Mouse (Mus musculus): Measurements from ENCODE around the gene Ercc1. TPM values are rescaled to one million over a fixed set of nuclear protein-coding genes. Genes with fewer than 3 reads are reported as not detected.

The Ercc1 gene
- polyA plus RNA-seq, 1 experiment from 2014 or later, result 61.4 TPM

DNA sequence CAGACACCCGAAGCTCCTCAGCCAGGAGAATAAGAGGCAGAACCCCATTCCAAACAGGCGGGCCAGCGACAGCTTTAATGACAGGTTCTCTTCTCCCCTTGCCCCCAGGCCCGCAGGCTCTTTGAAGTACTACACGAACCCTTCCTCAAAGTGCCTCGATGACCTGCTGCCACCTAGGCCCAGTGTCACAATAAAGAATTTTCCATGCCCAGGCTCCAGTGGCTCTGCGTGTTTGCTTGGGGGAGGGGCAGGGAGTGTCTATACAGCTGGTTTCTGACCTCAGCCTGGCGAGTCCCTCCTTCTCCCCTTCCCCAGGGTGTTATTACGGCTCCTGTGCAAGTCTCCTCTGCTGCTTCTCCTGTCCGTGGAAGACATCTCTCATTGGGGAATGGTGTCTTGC, 11.7 kb downstream of the Ercc1 start:
- H3K9ac ChIP-seq (ENCODE audit: low read length), result no peak overlapping the region
- peaks cover 21% of the 10 kb centered on the region for H3K4me1 ChIP-seq (ENCODE audit: control insufficient read depth, insufficient read depth, low read length)
- peaks cover 18% of the 10 kb centered on the region; the same call in 1 of the 2 replicates for H3K36me3 ChIP-seq (ENCODE audit: control insufficient read depth, insufficient read depth, low read length)
- H3K27me3 ChIP-seq (ENCODE audit: control insufficient read depth, insufficient read depth, low read length), result no peaks in the 10 kb centered on the region
- no peak overlapping the region for H3K4me2 ChIP-seq (ENCODE audit: low read depth, low read length)
- WGBS, result 65% methylated on average over 10 of the region's 10 CpGs
- no peak overlapping the region for H3K27ac ChIP-seq (ENCODE audit: low read length)
- H3K9me3 ChIP-seq (replicated peaks; ENCODE audit: control insufficient read depth, low read length), result no peaks in the 10 kb centered on the region
- no peak for ATAC-seq (ENCODE audit: insufficient read depth, low FRiP score)
- no peak overlapping the region for H3K4me3 ChIP-seq (replicated peaks; ENCODE audit: low read length)

DNA sequence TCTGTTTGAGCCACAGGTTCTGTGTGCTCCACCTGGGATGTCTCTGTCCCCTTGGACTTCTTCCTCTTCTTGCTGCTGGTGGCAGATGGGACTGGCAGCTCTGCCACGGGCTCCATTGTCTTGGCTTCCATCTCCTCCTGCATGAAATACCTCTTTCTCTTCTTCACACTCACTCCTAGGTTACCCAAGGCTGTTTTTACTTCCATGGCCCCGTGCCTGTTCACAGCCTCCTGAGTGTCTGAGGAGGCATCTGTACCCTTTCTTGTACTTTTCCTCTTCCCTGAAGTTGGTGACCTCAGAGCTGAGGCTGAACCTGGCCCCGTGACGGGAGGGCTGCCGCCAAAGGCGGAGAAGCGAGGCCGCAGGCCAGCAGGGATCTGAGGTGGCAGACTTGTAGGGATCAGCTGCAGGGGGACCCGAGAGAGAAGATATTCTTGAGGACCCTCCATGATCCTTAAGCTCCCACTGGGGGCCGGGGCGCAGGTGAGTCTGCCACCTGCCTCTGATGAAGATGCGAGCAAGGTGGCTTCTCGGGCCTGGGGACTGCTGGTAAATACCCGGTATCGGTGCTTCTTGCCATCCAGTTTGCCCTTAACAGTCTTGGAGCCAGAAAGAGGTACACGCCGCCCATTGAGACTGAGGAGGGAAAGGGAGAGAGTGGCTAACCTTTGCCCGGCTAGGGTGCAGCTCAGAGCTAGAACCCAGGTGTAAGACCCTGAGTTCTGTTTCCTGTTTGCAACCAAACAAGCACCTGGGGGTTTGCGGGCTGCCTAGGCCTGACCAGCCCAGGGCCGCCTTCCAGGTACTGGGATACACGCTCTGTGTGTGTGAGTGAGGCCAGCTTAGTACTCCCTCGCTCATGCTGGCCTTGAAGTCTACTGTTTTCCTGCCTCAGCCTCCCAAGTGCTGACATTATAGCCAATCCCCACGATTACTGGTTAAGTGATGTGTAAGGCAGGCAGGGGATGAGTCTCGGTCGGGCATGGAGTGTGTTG, 13.1 kb downstream of the Ercc1 start:
- Histone ChIP-seq H3K4me3 (replicated peaks; ENCODE audit: low read length) (peak overlapping the region; percentile 73; the same call in 1 of the 2 replicates), H3K27ac (ENCODE audit: low read length) (no peak overlapping the region), H3K4me2 (ENCODE audit: low read depth, low read length) (peak overlapping the region; percentile 87), H3K27me3 (ENCODE audit: control insufficient read depth, insufficient read depth, low read length) (no peaks in the 10 kb centered on the region), H3K36me3 (ENCODE audit: control insufficient read depth, insufficient read depth, low read length) (peaks cover 18% of the 10 kb centered on the region; the same call in 1 of the 2 replicates), H3K9me3 (replicated peaks; ENCODE audit: control insufficient read depth, low read length) (no peaks in the 10 kb centered on the region), H3K4me1 (ENCODE audit: control insufficient read depth, insufficient read depth, low read length) (peaks cover 28% of the 10 kb centered on the region), H3K9ac (ENCODE audit: low read length) (peak overlapping the region; percentile 81; the same call in 1 of the 2 replicates)
- WGBS, result 92% methylated on average over 25 of the region's 25 CpGs
- ATAC-seq (ENCODE audit: insufficient read depth, low FRiP score), result no peak

DNA sequence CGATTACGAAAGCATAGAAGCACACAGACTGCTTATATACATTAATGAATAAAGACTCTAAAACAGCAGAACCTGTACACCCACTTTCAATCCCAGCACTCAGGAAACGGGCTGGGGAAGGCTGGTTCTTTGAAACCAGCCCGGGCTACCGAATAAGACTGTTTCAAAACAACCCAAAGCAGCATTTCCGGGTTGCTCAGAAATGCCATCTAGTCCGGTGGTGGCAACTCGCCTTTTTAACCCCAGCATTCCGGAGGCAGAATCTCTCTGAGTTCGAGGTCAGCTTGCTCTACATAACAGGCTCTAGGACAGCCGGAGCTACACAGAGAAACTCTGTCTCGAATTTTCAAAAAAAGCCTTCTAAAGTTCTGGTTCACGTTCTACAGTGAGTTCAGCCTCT, 14.1 kb downstream of the Ercc1 start:
- ATAC-seq (ENCODE audit: insufficient read depth, low FRiP score), result no peak
- 9% methylated on average over 13 of the region's 13 CpGs for WGBS
- Histone ChIP-seq H3K27me3 (ENCODE audit: control insufficient read depth, insufficient read depth, low read length) (no peaks in the 10 kb centered on the region), H3K4me2 (ENCODE audit: low read depth, low read length) (peak overlapping the region; percentile 87), H3K27ac (ENCODE audit: low read length) (0 out of 2 replicates have a peak overlapping the region, but pooled peaks have one; percentile 70), H3K4me3 (replicated peaks; ENCODE audit: low read length) (peak overlapping the region; percentile 73), H3K9me3 (replicated peaks; ENCODE audit: control insufficient read depth, low read length) (no peaks in the 10 kb centered on the region), H3K36me3 (ENCODE audit: control insufficient read depth, insufficient read depth, low read length) (0 out of 2 replicates have a peak, but pooled peaks cover 14% of the 10 kb centered on the region), H3K4me1 (ENCODE audit: control insufficient read depth, insufficient read depth, low read length) (peaks cover 31% of the 10 kb centered on the region), H3K9ac (ENCODE audit: low read length) (peak overlapping the region; percentile 81)

DNA sequence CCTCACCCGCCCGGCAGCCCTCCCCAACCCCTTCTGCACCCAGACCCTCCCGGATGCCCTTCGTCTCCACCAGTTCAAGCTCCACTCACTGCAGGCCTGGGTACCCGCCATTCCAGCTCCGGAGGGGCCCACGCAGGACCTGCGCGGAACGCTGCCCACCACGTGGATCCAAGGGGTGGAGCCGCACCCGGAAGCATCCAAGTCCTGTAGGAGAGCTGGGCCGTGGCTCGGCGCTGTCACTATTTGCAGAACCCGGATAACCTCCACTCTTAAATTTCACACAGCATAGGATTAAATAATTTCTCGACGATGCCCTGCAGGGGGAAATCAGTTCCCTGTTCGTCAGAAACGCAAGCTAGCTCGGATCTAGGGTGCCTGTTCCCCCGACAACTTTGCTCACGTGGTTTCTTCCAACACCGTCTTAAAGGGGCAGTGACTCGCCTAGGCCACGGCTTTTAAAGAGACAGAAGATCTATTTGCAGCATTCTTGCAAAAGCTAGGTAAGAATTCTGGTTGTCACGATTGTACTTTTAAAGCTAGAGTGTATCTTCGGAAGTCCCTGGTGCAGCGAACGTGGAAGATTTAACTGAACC, 14.8 kb downstream of the Ercc1 start, which contains the start of the genes Cd3eap and Ppp1r13l:
Cd3eap (minus strand) TSS at position 185 of the 593 bp plus-strand sequence.
Ppp1r13l (plus strand) TSS at position 451 of the 593 bp plus-strand sequence.
- Histone ChIP-seq H3K27me3 (ENCODE audit: control insufficient read depth, insufficient read depth, low read length) (no peaks in the 10 kb centered on the region), H3K9ac (ENCODE audit: low read length) (peak within 1 kb of the TSS; percentile 81), H3K4me3 (replicated peaks; ENCODE audit: low read length) (peak within 1 kb of the TSS; percentile 73), H3K4me2 (ENCODE audit: low read depth, low read length) (peak within 1 kb of the TSS; percentile 87), H3K9me3 (replicated peaks; ENCODE audit: control insufficient read depth, low read length) (no peaks in the 10 kb centered on the region), H3K36me3 (ENCODE audit: control insufficient read depth, insufficient read depth, low read length) (0 out of 2 replicates have a peak, but pooled peaks cover 11% of the 10 kb centered on the region), H3K4me1 (ENCODE audit: control insufficient read depth, insufficient read depth, low read length) (peaks cover 36% of the 10 kb centered on the region), H3K27ac (ENCODE audit: low read length) (peak within 1 kb of the TSS; percentile 70)
- WGBS, result under 1% methylated on average over 31 of the region's 31 CpGs
- peak; percentile 65 for ATAC-seq (ENCODE audit: insufficient read depth, low FRiP score)

DNA sequence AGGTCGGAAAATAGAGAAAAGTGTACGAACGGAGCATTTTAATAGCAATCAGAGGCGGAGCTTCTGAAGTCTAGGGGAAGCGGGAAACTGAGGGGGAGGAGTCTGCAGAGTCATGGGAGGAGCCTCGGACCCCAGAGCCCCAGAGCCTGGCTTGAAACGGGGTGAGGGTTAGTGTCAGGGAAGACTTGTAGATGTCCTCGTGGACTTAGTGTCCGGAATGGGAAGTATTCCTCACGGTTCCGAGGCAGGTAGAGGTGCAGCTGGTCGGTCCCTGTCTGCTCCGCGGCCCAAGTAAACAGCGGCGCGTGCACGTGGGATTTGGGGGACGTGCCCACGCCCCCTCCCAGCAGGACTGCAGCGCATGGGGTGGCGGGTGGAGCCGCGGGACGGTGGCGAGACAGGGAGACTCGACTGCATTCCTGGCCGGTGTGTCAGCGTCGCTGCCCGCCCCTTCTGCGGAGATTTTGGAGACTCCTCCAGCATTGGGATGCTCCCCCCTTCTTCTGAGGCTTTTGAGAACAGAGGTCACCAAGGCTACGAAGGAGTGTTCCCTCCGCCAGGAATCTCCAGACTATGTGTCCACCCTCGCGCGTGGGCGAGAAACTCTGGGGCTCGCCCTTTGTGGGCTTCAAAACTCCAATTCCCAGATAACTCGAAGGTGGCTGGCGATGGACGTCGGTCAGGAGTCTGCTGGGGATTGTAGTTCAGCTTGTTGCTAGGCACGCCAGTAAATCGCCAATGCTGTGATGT, 15.5 kb downstream of the Ercc1 start:
- H3K27me3 ChIP-seq (ENCODE audit: control insufficient read depth, insufficient read depth, low read length), result no peaks in the 10 kb centered on the region
- H3K9ac ChIP-seq (ENCODE audit: low read length), result peak overlapping the region; percentile 81
- ATAC-seq (ENCODE audit: insufficient read depth, low FRiP score), result peak; percentile 66
- 0 out of 2 replicates have a peak, but pooled peaks cover 9% of the 10 kb centered on the region for H3K36me3 ChIP-seq (ENCODE audit: control insufficient read depth, insufficient read depth, low read length)
- H3K9me3 ChIP-seq (replicated peaks; ENCODE audit: control insufficient read depth, low read length), result no peaks in the 10 kb centered on the region
- peak overlapping the region; percentile 73 for H3K4me3 ChIP-seq (replicated peaks; ENCODE audit: low read length)
- H3K27ac ChIP-seq (ENCODE audit: low read length), result peak overlapping the region; percentile 70
- WGBS, result under 1% methylated on average over 44 of the region's 45 CpGs
- H3K4me2 ChIP-seq (ENCODE audit: low read depth, low read length), result peak overlapping the region; percentile 87
- H3K4me1 ChIP-seq (ENCODE audit: control insufficient read depth, insufficient read depth, low read length), result peaks cover 36% of the 10 kb centered on the region

DNA sequence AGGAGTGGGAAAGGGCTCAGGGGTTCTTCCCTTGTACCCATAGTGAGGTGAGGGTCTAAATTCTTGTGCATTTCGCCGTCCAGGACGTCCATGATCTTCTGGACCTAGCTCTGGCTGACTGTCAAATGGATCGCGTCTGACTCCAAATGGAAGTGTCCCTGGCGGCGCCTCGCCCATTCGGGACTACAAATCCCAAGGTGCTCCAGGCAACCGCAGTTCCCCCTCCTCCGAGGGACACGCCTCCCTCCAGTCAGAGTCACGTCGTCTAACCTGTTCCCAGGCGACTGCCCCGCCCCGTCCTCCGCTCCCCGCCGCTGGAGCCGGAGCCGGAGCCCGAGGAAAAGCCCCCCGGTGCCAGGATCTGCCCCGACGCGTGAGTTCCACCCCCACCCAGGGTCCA, 16.4 kb downstream of the Ercc1 start:
- ATAC-seq (ENCODE audit: insufficient read depth, low FRiP score), result peak; percentile 78
- H3K27ac ChIP-seq (ENCODE audit: low read length), result peak overlapping the region; percentile 82
- H3K4me2 ChIP-seq (ENCODE audit: low read depth, low read length), result peak overlapping the region; percentile 87
- WGBS, result under 1% methylated on average over 27 of the region's 27 CpGs
- no peaks in the 10 kb centered on the region for H3K9me3 ChIP-seq (replicated peaks; ENCODE audit: control insufficient read depth, low read length)
- peak overlapping the region; percentile 73 for H3K4me3 ChIP-seq (replicated peaks; ENCODE audit: low read length)
- 0 out of 2 replicates have a peak, but pooled peaks cover 6% of the 10 kb centered on the region for H3K36me3 ChIP-seq (ENCODE audit: control insufficient read depth, insufficient read depth, low read length)
- H3K9ac ChIP-seq (ENCODE audit: low read length), result peak overlapping the region; percentile 81
- peaks cover 36% of the 10 kb centered on the region for H3K4me1 ChIP-seq (ENCODE audit: control insufficient read depth, insufficient read depth, low read length)
- H3K27me3 ChIP-seq (ENCODE audit: control insufficient read depth, insufficient read depth, low read length), result no peaks in the 10 kb centered on the region

DNA sequence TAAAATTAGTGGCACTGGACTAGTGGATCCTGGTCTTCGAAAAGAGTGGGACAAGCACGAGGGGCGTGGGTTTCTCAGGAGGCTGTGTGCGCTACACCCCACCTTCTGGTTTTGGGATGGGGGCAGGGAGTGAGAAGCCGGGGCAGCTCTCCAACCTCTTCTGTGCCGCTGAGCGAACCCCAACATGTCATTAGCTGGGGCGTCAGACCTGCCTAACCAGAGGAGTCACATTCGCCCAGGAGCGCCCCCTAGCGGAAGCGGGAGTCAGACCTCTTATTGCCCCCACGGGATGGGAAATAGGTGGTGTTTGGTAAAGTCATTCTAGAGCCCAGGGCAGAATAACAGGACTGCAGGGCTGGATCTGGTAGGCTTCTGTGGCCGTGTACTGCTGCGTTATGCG, 17.1 kb downstream of the Ercc1 start:
- peaks cover 36% of the 10 kb centered on the region for H3K4me1 ChIP-seq (ENCODE audit: control insufficient read depth, insufficient read depth, low read length)
- WGBS, result 11% methylated on average over 16 of the region's 16 CpGs
- ATAC-seq (ENCODE audit: insufficient read depth, low FRiP score), result peak; percentile 12; the same call in 1 of the 2 replicates
- no peaks in the 10 kb centered on the region for H3K27me3 ChIP-seq (ENCODE audit: control insufficient read depth, insufficient read depth, low read length)
- peak overlapping the region; percentile 81 for H3K9ac ChIP-seq (ENCODE audit: low read length)
- H3K27ac ChIP-seq (ENCODE audit: low read length), result peak overlapping the region; percentile 82
- no peaks in the 10 kb centered on the region for H3K36me3 ChIP-seq (ENCODE audit: control insufficient read depth, insufficient read depth, low read length)
- H3K9me3 ChIP-seq (replicated peaks; ENCODE audit: control insufficient read depth, low read length), result no peaks in the 10 kb centered on the region
- H3K4me2 ChIP-seq (ENCODE audit: low read depth, low read length), result peak overlapping the region; percentile 87
- H3K4me3 ChIP-seq (replicated peaks; ENCODE audit: low read length), result peak overlapping the region; percentile 73

DNA sequence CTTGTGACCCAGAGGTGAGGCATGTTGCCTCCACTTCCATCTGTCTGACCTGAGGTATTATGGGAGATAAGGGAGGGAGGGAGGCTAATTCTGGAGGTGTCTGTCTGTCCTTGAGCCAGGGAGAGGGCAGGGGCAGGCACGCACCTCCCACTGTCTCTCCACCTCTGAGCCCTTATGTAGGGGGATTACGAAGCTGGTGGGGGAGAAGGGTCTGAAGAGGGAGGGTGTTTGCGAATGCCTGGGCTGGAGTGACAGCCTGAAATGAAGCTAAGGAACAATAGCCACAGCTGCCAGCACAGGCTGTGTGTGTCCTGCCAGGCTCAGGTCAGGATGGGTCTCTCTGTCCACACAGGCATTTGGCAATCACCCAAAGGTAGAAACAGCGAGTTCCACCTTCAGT, 17.7 kb downstream of the Ercc1 start:
- Histone ChIP-seq H3K9me3 (replicated peaks; ENCODE audit: control insufficient read depth, low read length) (no peaks in the 10 kb centered on the region), H3K4me3 (replicated peaks; ENCODE audit: low read length) (peak overlapping the region; percentile 73), H3K27me3 (ENCODE audit: control insufficient read depth, insufficient read depth, low read length) (no peaks in the 10 kb centered on the region), H3K27ac (ENCODE audit: low read length) (peak overlapping the region; percentile 82), H3K4me2 (ENCODE audit: low read depth, low read length) (peak overlapping the region; percentile 87), H3K36me3 (ENCODE audit: control insufficient read depth, insufficient read depth, low read length) (no peaks in the 10 kb centered on the region), H3K9ac (ENCODE audit: low read length) (peak overlapping the region; percentile 81), H3K4me1 (ENCODE audit: control insufficient read depth, insufficient read depth, low read length) (peaks cover 36% of the 10 kb centered on the region)
- WGBS, result 43% methylated on average over 4 of the region's 4 CpGs
- ATAC-seq (ENCODE audit: insufficient read depth, low FRiP score), result no peak
